Mouse (Mus musculus): ENCODE data around the gene Mrvi1.

Gene Mrvi1

GRCm38 (mm10) chr7:110881746-110882333 is 100.4 kb downstream of the Mrvi1 start:
- DNase-seq (ENCODE audit: low spot score in 2 of 2), result no peak

- no peak for DNase-seq (ENCODE audit: low spot score in 2 of 2)
Observed at GRCm38 (mm10) chr7:110878028-110878427, 104.2 kb downstream of the Mrvi1 start.

GRCm38 (mm10) chr7:110876965-110877364 is 105.3 kb downstream of the Mrvi1 start:
- DNase-seq (ENCODE audit: low spot score in 2 of 2), result no peak

- DNase-seq (ENCODE audit: low spot score in 2 of 2), result no peak
Observed at GRCm38 (mm10) chr7:110868807-110869206, 113.5 kb downstream of the Mrvi1 start.

GRCm38 (mm10) chr7:110867116-110867515 is 115.1 kb downstream of the Mrvi1 start:
- DNase-seq (ENCODE audit: low spot score in 2 of 2), result no peak

GRCm38 (mm10) chr7:110866021-110866420 is 116.2 kb downstream of the Mrvi1 start:
- no peak for DNase-seq (ENCODE audit: low spot score in 2 of 2)

GRCm38 (mm10) chr7:110865570-110865969 is 116.7 kb downstream of the Mrvi1 start:
- DNase-seq (ENCODE audit: low spot score in 2 of 2), result no peak

DNA sequence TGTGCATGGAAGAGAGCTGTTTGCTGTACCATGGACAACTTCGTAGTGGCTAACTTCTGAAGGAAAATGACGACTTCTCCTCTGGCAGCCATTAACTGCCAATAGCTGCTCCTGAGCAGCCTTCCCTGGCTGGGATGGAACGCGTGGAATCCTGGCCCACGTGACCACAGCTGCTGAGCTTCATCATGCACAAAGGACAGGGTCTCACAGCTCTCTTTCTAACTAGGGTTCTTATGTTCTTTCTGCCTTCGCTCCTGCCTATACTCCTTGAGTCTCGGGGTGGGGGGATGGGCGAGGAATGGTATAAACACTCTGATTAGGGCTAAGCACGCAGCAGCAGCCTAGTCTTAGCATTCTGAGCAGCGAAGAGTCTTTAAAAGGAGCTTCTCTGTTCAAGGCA is 117.2 kb downstream of the Mrvi1 start:
- no peak for DNase-seq (ENCODE audit: low spot score in 2 of 2)

DNA sequence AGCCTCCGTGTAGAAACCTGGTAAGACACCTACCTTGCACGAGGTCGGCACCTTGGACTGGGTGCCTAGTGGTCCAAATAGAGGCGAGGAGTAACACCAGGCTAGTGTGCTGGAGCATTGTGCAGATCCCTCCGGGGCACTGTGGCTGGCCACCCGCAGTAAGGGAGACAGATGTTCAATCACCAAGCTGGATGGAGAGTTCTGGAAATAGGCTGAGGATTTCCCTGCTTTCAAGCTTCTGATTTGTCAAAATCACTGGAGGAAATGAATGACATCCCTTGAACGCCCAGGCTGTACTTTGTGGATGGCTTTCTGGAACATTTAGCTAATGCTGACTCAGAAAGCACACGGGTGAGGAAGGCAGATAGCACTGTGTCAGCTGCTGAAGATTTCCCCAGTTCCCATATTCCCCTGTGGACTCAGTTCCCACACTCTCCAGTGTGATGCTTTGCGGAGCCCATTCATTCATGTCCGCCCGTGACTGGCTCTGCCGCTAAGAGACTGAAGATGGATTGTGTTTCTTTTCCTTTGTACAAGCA is 119.4 kb downstream of the Mrvi1 start, which contains the start of gene Lyve1:
Gene Lyve1, minus strand, starts transcription at position 489 of the 539 bp plus-strand sequence.
- no peak for DNase-seq (ENCODE audit: low spot score in 2 of 2)

GRCm38 (mm10) chr7:110860129-110860528 is 122.1 kb downstream of the Mrvi1 start:
- no peak for DNase-seq (ENCODE audit: low spot score in 2 of 2)

DNA sequence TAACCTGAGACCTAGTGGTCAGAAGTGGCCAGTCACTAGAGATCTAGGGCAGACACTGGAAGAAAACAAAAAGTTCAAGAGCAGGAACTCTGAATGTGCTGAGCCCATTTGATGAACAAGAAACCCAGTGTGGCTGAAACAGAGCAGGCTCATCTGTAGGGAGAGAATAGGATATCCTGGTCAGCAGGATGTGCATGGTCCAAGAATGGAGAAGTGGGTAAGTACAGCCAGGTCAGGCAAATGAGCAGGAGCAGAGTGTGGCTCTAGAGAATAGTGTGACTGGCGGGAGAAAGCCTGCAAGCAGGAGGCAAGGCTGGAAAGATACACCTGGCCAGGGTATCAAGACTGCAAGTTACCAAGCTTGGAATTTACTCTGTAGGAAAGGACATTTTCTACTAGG is 126.7 kb downstream of the Mrvi1 start:
- no peak for DNase-seq (ENCODE audit: low spot score in 2 of 2)

- DNase-seq (ENCODE audit: low spot score in 2 of 2), result no peak
Observed at GRCm38 (mm10) chr7:110854927-110855546, 127.2 kb downstream of the Mrvi1 start.

DNA sequence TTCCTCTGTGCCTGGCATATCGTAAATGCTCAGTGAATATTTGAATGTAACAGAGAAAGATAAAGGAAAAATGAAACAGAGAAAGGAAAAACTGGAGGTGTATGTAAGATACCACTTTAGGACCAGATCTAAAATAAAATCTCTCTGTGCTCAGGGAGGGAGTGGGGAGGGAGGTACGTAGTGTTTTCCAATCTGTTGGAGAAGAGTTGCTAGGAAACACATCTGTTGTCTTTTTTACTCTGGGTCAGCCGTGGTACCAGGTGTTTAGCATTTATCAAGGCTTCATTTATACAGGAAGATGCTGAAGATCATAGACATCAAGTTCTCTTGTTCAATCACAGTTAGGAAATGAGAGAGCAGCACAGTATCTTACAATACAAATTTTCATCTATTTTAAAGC is 127.7 kb downstream of the Mrvi1 start:
- no peak for DNase-seq (ENCODE audit: low spot score in 2 of 2)

- no peak for DNase-seq (ENCODE audit: low spot score in 2 of 2)
Observed at GRCm38 (mm10) chr7:110853611-110854010, 128.7 kb downstream of the Mrvi1 start.

GRCm38 (mm10) chr7:110851541-110852203 is 130.6 kb downstream of the Mrvi1 start:
- DNase-seq (ENCODE audit: low spot score in 2 of 2), result no peak

DNA sequence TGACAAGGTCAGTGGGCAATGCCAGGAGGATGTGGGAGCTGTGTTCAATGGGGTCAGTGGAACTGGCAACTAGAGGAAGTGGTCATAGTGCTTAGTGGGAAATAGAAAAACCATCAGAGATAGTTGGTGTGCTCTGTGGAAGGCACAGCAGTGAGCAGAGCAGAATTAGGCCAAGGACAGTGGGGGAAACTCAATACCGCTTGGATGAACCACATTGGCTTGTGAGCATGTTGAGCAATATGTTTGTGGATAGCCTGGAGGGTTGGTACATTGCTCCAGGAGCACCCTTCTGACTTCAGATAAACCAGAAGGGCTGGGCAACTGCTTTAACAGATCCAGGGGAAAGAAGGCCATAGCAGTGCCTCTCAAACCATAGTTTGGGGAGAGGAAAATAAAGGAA is 133.9 kb downstream of the Mrvi1 start:
- no peak for DNase-seq (ENCODE audit: low spot score in 2 of 2)

GRCm38 (mm10) chr7:110847321-110847720 is 134.9 kb downstream of the Mrvi1 start:
- DNase-seq (ENCODE audit: low spot score in 2 of 2), result no peak

GRCm38 (mm10) chr7:110843916-110844874 is 138.1 kb downstream of the Mrvi1 start, which contains the start of gene Rnf141:
TSS of gene Rnf141 (minus strand) at chr7:110844457.
- peak; percentile 90 to 91 for DNase-seq (ENCODE audit: low spot score in 2 of 2)

DNA sequence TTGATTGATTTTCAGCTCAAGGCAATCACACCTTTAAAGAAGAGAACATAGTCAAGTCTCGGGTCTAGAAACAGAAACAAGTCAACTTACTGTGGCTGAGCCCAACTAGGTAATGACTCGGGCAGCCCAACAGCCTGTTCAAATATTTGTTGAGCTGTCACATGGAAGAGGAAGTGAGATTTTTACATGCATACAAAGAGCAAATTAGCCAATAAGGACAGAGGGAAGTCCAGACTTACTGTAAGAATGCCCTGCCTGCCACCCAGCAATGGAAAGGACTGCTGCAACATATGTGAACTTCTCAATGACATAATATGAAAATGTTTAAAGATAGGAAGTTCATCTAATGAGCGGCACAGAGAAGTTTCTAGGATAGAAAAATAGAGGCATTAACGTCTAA is 141.9 kb downstream of the Mrvi1 start:
- DNase-seq (ENCODE audit: low spot score in 2 of 2), result peak; percentile 66 to 73

DNA sequence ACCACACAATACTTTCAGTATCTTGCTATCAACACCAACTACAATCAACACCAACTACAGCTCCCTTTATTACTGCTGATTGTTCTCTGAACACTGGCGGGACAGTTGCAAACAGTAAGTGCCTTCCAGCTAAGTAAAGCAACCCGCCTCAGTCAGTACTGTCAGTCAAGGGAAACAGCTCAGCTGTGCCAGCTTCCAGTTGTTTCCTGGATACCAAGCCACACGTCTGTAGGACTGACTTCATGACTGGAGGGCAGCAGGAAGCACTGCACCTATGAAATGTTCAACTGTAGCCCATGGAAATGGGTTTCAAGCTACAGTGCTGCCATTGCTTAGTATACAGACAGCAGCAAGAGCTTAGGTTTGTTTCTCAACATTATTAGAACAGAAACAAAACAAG is 147.7 kb downstream of the Mrvi1 start:
- DNase-seq (ENCODE audit: low spot score in 2 of 2), result no peak

DNA sequence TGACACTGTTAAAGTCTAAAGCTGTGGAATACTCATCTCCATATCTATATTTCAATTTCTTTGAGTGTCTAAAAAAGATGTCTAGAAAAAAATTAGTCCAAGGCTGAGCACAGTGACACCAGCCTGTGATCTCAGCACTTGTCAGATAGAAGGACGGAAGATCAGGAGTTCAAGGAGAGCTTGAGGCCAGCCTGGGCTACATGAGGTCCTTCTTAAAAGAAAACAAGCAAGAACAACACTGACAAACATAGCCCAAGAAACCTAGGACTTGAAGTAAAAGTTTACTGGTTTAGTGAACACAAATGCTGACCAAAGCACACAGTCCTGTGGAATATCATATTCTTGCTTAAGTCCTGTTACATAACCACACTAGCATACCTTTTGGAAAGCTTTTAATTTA is 148.2 kb downstream of the Mrvi1 start:
- no peak for DNase-seq (ENCODE audit: low spot score in 2 of 2)

- DNase-seq (ENCODE audit: low spot score in 2 of 2), result no peak
Observed at GRCm38 (mm10) chr7:110833024-110833423, 149.2 kb downstream of the Mrvi1 start.
